Comparison of ENCODE assay signal across 11 mouse cellular contexts in genomic region chr5:22511824-22512223, GRCm38 (mm10). TPM values are rescaled to one million over a fixed set of nuclear protein-coding genes. Genes with fewer than 3 reads are reported as not detected.
DNase-seq lines count a peak whose midpoint lies in the region; ATAC-seq and TF ChIP-seq lines count a peak whose summit lies in the region.
"Had no signal": no experiment of that assay in that cellular context is flagged by ENCODE, and none has a peak within 500 bp of the region (broad histone marks: within the 10 kb centered on the region; RNA-seq: fewer than 3 reads in every experiment).

No protein-coding gene starts in this region.

- H3K36me3 ChIP-seq in forebrain, embryonic 13.5 days (ENCODE audit: poor library complexity, severe bottlenecking) = peaks cover 3% of the 10 kb centered on the region; the same call in 1 of the 2 replicates
- H3K36me3 ChIP-seq in forebrain, embryonic 11.5 days (ENCODE audit: control insufficient read depth, insufficient read depth, low read length) = no peaks in the 10 kb centered on the region
- peaks cover 13% of the 10 kb centered on the region for H3K36me3 ChIP-seq in liver, postnatal 0 days (replicated peaks; ENCODE audit: insufficient read depth, low read length)
- H3K36me3 ChIP-seq: hindbrain, embryonic 15.5 days had no signal

- no peaks in the 10 kb centered on the region for H3K4me1 ChIP-seq in forebrain, embryonic 13.5 days
- H3K4me1 ChIP-seq in forebrain, embryonic 11.5 days (replicated peaks; ENCODE audit: control insufficient read depth, insufficient read depth, low read length) = no peaks in the 10 kb centered on the region
- H3K4me1 ChIP-seq in liver, postnatal 0 days (ENCODE audit: insufficient read depth) = no peaks in the 10 kb centered on the region
- H3K4me1 ChIP-seq: hindbrain, embryonic 15.5 days; midbrain, embryonic 12.5 days had no signal

- H3K27me3 ChIP-seq in forebrain, embryonic 13.5 days = no peaks in the 10 kb centered on the region
- no peaks in the 10 kb centered on the region for H3K27me3 ChIP-seq in forebrain, embryonic 11.5 days (ENCODE audit: control insufficient read depth, insufficient read depth, low read length)
- no peaks in the 10 kb centered on the region for H3K27me3 ChIP-seq in liver, postnatal 0 days (ENCODE audit: insufficient read depth, low read length)
- H3K27me3 ChIP-seq: hindbrain, embryonic 15.5 days; midbrain, embryonic 12.5 days had no signal

- ATAC-seq in forebrain, embryonic 13.5 days = 0 out of 2 replicates have a peak, but pooled peaks have one; percentile 48
- no peak for ATAC-seq in forebrain, embryonic 11.5 days (replicated peaks; ENCODE audit: low FRiP score)
- ATAC-seq in liver, postnatal 0 days = no peak
- no peak for ATAC-seq in megakaryocyte-erythroid progenitor cell, adult 5-6 weeks (replicated peaks; ENCODE audit: low FRiP score, low TSS enrichment, poor library complexity, severe bottlenecking)

- TF ChIP-seq CTCF in liver, postnatal 0 days (IDR thresholded peaks at IDR 0.05; ENCODE audit: low read depth) = peak; percentile 63

- no peaks in the 10 kb centered on the region for H3K9me3 ChIP-seq in forebrain, embryonic 13.5 days (replicated peaks)
- H3K9me3 ChIP-seq in forebrain, embryonic 11.5 days (ENCODE audit: control insufficient read depth, low read length) = no peaks in the 10 kb centered on the region
- no peaks in the 10 kb centered on the region for H3K9me3 ChIP-seq in liver, postnatal 0 days (ENCODE audit: low read length)
- H3K9me3 ChIP-seq: hindbrain, embryonic 15.5 days; midbrain, embryonic 12.5 days had no signal

- no peak overlapping the region for H3K27ac ChIP-seq in forebrain, embryonic 13.5 days
- H3K27ac ChIP-seq in forebrain, embryonic 11.5 days (ENCODE audit: low read depth, low read length) = no peak overlapping the region
- no peak overlapping the region for H3K27ac ChIP-seq in liver, postnatal 0 days (ENCODE audit: low read depth)
- H3K27ac ChIP-seq: hindbrain, embryonic 15.5 days; midbrain, embryonic 12.5 days had no signal

- no peak overlapping the region for H3K4me2 ChIP-seq in forebrain, embryonic 13.5 days
- no peak overlapping the region for H3K4me2 ChIP-seq in forebrain, embryonic 11.5 days (ENCODE audit: low read depth, low read length, severe bottlenecking)
- no peak overlapping the region for H3K4me2 ChIP-seq in liver, postnatal 0 days (ENCODE audit: low read depth, low read length)
- H3K4me2 ChIP-seq: hindbrain, embryonic 15.5 days; midbrain, embryonic 12.5 days had no signal

- no peak overlapping the region for H3K9ac ChIP-seq in forebrain, embryonic 13.5 days
- no peak overlapping the region for H3K9ac ChIP-seq in forebrain, embryonic 11.5 days (ENCODE audit: low read length)
- no peak overlapping the region for H3K9ac ChIP-seq in liver, postnatal 0 days (replicated peaks)
- H3K9ac ChIP-seq: hindbrain, embryonic 15.5 days; midbrain, embryonic 12.5 days had no signal

- TF ChIP-seq EP300 in liver, postnatal 0 days (IDR thresholded peaks at IDR 0.05; ENCODE audit: low read depth) = no peak

- DNase-seq in forebrain, embryonic 11.5 days (ENCODE audit: low spot score) = no peak
- no peak for DNase-seq in liver, postnatal 0 days
- DNase-seq in liver = no peak
- DNase-seq in adipocyte (ENCODE audit: low spot score) = peak; percentile 36
- DNase-seq in naive thymus-derived CD4-positive, alpha-beta T cell, adult 2 months (ENCODE audit: low read depth) = peak; percentile 14
- DNase-seq in yolk sac, embryonic 10.5 days (ENCODE audit: low spot score) = no peak
- DNase-seq: cerebellum, adult 11 months had no signal

- H3K4me3 ChIP-seq in forebrain, embryonic 13.5 days = no peak overlapping the region
- no peak overlapping the region for H3K4me3 ChIP-seq in forebrain, embryonic 11.5 days (ENCODE audit: low read depth, low read length)
- H3K4me3 ChIP-seq in liver, postnatal 0 days (ENCODE audit: low read depth, low read length) = no peak overlapping the region
- H3K4me3 ChIP-seq: hindbrain, embryonic 15.5 days; midbrain, embryonic 12.5 days had no signal

- 76% methylated on average over 8 of the region's 8 CpGs for WGBS in forebrain, embryonic 13.5 days
- 82% methylated on average over 8 of the region's 8 CpGs for WGBS in forebrain, embryonic 11.5 days
- WGBS in liver, postnatal 0 days (ENCODE audit: insufficient replicate concordance) = 53% methylated on average over 8 of the region's 8 CpGs

RNA-seq across cellular contexts. Expression of gene Orc5, which starts 38.4 kb away (rescaled TPM):
- polyA plus RNA-seq in forebrain, embryonic 13.5 days (2015; fragmentation: Nextera tagmentation; extraction: Ambion mirVana) = 37.9 and 42.1 TPM in 2 replicates
- polyA plus RNA-seq in forebrain, embryonic 11.5 days (2014; fragmentation: Nextera tagmentation; extraction: Ambion mirVana) = 45.5 and 48.0 TPM in 2 replicates
- 26.0 and 26.3 TPM in 2 replicates for polyA plus RNA-seq in liver, postnatal 0 days (2015; fragmentation: Nextera tagmentation; extraction: Ambion mirVana)
- 75.4 and 86.9 TPM in 2 replicates for total RNA-seq in megakaryocyte-erythroid progenitor cell, adult 5-6 weeks (2014; fragmentation: Nextera tagmentation)
- 71.2 and 90.9 TPM in 2 replicates for total RNA-seq in megakaryocyte-erythroid progenitor cell, adult 5-6 weeks (2017)

Comparison
In these comparisons a context has a peak if more than half of its experiments do, and no peak if none do; other contexts are left out.
1. DNase-seq: peak in adipocyte (single experiment) and naive thymus-derived CD4-positive, alpha-beta T cell, adult 2 months (single experiment); none in forebrain, embryonic 11.5 days (single experiment), liver, postnatal 0 days (single experiment), liver (single experiment) and yolk sac, embryonic 10.5 days (single experiment).